Mouse (Mus musculus) stomach, embryonic 14.5 days (tissue): ENCODE results near the gene AY074887. TPM values are rescaled to one million over a fixed set of nuclear protein-coding genes. Genes with fewer than 3 reads are reported as not detected.
A peak's percentile ranks its signal among the peaks of the same experiment; 100 is the strongest.
"Not testable (repeated sequence)": the region's sequence is repeated elsewhere in the genome, so short reads cannot be mapped to it uniquely, and the experiment has no call there.

Source experiments
- ATAC-seq: fragments of 200-750 bp; cut with Nextera tagmentation; 2 replicates; pipeline ENCODE4 v1.8.0; 2017; ENCODE audit warnings: low read depth, moderate TSS enrichment; ENCODE audit not compliant: insufficient number of reproducible peaks, insufficient read depth, low FRiP score
- H3K27ac ChIP-seq: fragments of 300-500 bp; sonication (generic); 2 replicates; pipeline ENCODE4 v1.5.1; 2014; ENCODE audit warnings: mild to moderate bottlenecking, low read length, moderate library complexity, mixed read lengths
- H3K27me3 ChIP-seq: fragments of 300-500 bp; sonication (generic); 2 replicates; pipeline ENCODE4 v1.6.1; 2014; ENCODE audit warnings: low read length, control low read depth, mixed read lengths; ENCODE audit not compliant: control insufficient read depth, insufficient read depth
- H3K36me3 ChIP-seq: fragments of 300-500 bp; sonication (generic); 2 replicates; pipeline ENCODE4 v1.6.1; 2014; ENCODE audit warnings: mild to moderate bottlenecking, control low read depth, low read length, moderate library complexity, mixed read lengths; ENCODE audit not compliant: control insufficient read depth, insufficient read depth
- H3K4me1 ChIP-seq: fragments of 300-500 bp; sonication (generic); 2 replicates; pipeline ENCODE4 v1.6.1; 2014; ENCODE audit warnings: low read length, control low read depth, mixed read lengths; ENCODE audit not compliant: control insufficient read depth, insufficient read depth
- H3K4me2 ChIP-seq: fragments of 300-500 bp; sonication (generic); replicated peaks from 2 replicates; pipeline ENCODE4 v1.6.1; 2014; ENCODE audit warnings: low read depth, low read length, control low read depth
- H3K4me3 ChIP-seq: fragments of 300-500 bp; sonication (generic); 2 replicates; pipeline ENCODE4 v1.5.1; 2014; ENCODE audit warnings: low read depth, low read length, control low read depth
- H3K9ac ChIP-seq: fragments of 300-500 bp; sonication (generic); replicated peaks from 2 replicates; pipeline ENCODE4 v1.6.1; 2014; ENCODE audit warnings: low read depth, mild to moderate bottlenecking, control low read depth, low read length, moderate library complexity, mixed read lengths
- H3K9me3 ChIP-seq: fragments of 300-500 bp; sonication (generic); 2 replicates; pipeline ENCODE4 v1.6.1; 2016; ENCODE audit warnings: low read depth, low read length, control low read depth; ENCODE audit not compliant: control insufficient read depth
- WGBS: fragments of 180-500 bp; shearing (Covaris S2); extraction: QIAGEN DNeasy Blood & Tissue Kit; methylation state at CpG from one replicate; pipeline ENCODE4 v1.1.7; 2014; 5-methylcytosine and 5-hydroxymethylcytosine counted together
- polyA plus RNA-seq: library from polyadenylated mRNA; unstranded; fragments of >200 nt; fragmentation: Nextera tagmentation; extraction: Ambion mirVana; gene quantifications from 2 replicates; pipeline ENCODE4 v1.2.1, GENCODE M21; 2014

AY074887 gene
- polyA plus RNA-seq, 1 experiment from 2014 or later: 0.68 TPM

GRCm38 (mm10) chr9:54963669-54964068 lies 12.9 kb upstream of the AY074887 start:
- no peaks in the 10 kb centered on the region for H3K27me3 ChIP-seq
- no peaks in the 10 kb centered on the region for H3K9me3 ChIP-seq
- no peak overlapping the region for H3K9ac ChIP-seq
- H3K4me1 ChIP-seq: no peaks in the 10 kb centered on the region
- ATAC-seq: no peak
- no peak overlapping the region for H3K4me3 ChIP-seq
- peaks cover 8% of the 10 kb centered on the region for H3K36me3 ChIP-seq
- no peak overlapping the region for H3K4me2 ChIP-seq
- H3K27ac ChIP-seq: no peak overlapping the region

DNA sequence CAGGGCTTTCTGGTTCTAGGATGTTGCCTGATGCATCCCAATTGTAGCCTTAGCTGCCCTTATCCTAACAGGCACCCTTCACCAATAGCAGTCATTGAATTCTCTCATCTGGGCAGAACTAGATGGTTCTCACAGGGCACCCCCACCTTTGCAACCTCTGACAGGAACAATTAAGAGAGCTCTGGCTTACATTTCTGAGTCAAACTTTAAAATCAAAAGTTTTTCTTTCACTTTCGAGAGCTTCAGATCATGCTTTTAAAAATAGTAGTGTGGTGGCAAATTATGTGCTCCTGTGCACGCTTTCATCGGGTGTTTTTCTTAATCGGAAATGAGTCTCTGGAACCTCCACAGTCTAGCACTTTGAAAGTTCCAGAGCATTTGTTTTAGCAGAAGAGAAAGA lies 10.3 kb upstream of the AY074887 start:
- Histone ChIP-seq H3K27me3 (no peaks in the 10 kb centered on the region), H3K27ac (no peak overlapping the region), H3K9ac (no peak overlapping the region), H3K4me1 (no peaks in the 10 kb centered on the region), H3K36me3 (peaks cover 27% of the 10 kb centered on the region), H3K9me3 (no peaks in the 10 kb centered on the region), H3K4me2 (no peak overlapping the region), H3K4me3 (no peak overlapping the region)
- 92% methylated on average over 4 of the region's 4 CpGs for WGBS
- no peak for ATAC-seq

GRCm38 (mm10) chr9:54950162-54950561 lies 636 bp downstream of the AY074887 start:
- ATAC-seq, H3K27me3 ChIP-seq, H3K9me3 ChIP-seq: not testable (repeated sequence)
- Histone ChIP-seq H3K4me2 (peak overlapping the region; percentile 78), H3K36me3 (peaks cover 17% of the 10 kb centered on the region), H3K9ac (0 out of 2 replicates have a peak overlapping the region, but pooled peaks have one; percentile 78), H3K4me3 (peak overlapping the region; percentile 81), H3K4me1 (peaks cover 12% of the 10 kb centered on the region; the same call in 1 of the 2 replicates), H3K27ac (peak overlapping the region; percentile 91)
- WGBS: 49% methylated on average over 8 of the region's 8 CpGs

DNA sequence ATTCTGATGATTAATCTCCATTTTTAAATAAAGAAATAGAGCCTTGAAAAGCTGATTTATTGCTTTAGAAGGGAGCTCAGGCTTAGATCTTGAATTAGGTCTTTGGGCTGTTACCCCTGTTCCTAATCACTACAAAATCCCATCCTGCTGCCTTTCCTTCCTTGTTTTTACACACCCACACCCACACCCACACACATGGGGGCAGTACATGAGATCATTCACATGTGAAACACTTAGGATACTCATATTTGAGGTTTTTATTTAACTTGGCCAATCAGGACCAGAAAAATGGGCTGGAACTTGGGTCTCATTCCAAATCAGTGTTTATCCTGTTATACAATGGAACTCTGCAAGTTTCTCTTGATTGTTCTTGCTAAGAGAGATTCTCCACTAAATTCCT lies 1.3 kb downstream of the AY074887 start:
- no peaks in the 10 kb centered on the region for H3K9me3 ChIP-seq
- no peak overlapping the region for H3K4me2 ChIP-seq
- peaks cover 14% of the 10 kb centered on the region for H3K36me3 ChIP-seq
- H3K4me3 ChIP-seq: no peak overlapping the region
- no peak overlapping the region for H3K9ac ChIP-seq
- ATAC-seq: no peak
- H3K27me3 ChIP-seq: no peaks in the 10 kb centered on the region
- peaks cover 12% of the 10 kb centered on the region; the same call in 1 of the 2 replicates for H3K4me1 ChIP-seq
- H3K27ac ChIP-seq: no peak overlapping the region

DNA sequence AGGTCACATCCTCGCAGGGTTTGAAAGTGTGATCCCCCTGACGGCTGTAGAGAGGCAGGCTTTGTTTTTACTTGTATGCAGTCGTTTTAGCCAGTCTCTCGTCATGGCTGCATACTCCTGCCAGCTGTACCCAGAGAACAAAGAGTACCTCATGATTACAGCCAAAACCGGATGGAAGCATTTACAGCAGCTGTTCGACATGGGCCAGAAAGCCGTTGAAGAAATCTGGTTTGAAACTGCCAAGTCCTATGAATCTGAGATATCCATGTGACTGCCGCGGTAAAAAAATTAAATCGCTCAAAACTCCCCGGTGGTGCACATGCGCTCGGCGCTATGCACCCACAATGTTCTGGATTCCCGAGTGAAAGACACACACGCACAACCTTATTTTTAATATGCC lies 4.5 kb downstream of the AY074887 start:
- Histone ChIP-seq H3K36me3 (no peaks in the 10 kb centered on the region), H3K9ac (no peak overlapping the region), H3K27me3 (no peaks in the 10 kb centered on the region), H3K27ac (no peak overlapping the region), H3K4me3 (no peak overlapping the region), H3K9me3 (no peaks in the 10 kb centered on the region), H3K4me1 (peaks cover under 1% of the 10 kb centered on the region; the same call in 1 of the 2 replicates), H3K4me2 (no peak overlapping the region)
- 66% methylated on average over 16 of the region's 16 CpGs for WGBS
- ATAC-seq: no peak

- H3K4me1 ChIP-seq: no peaks in the 10 kb centered on the region
- no peaks in the 10 kb centered on the region for H3K27me3 ChIP-seq
- H3K9ac ChIP-seq: no peak overlapping the region
- no peak for ATAC-seq
- H3K36me3 ChIP-seq: no peaks in the 10 kb centered on the region
- no peaks in the 10 kb centered on the region for H3K9me3 ChIP-seq
- H3K4me3 ChIP-seq: no peak overlapping the region
- H3K4me2 ChIP-seq: no peak overlapping the region
- H3K27ac ChIP-seq: no peak overlapping the region
- 71% methylated on average over 2 of the region's 2 CpGs for WGBS
Observed at GRCm38 (mm10) chr9:54944467-54944866, 6.3 kb downstream of the AY074887 start.

DNA sequence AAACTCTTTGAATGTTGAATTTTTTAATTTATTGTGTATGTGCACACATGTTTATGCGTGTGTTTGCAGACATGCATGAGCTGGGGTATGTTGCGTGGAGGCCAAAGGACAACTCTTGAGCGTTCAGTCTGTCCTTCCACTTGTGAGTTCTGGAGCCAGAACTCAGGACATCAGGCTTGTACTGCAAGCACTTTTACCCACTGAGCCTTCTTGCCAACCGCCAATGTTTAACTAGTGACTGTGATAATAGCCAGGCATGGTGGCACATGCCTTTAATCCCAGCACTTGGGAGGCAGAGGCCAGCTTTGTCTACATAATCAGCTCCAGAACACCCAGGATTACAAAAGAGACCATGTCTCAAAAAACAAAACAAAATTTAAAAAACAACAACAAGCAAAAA lies 8.7 kb downstream of the AY074887 start:
- Histone ChIP-seq H3K4me3 (no peak overlapping the region), H3K9ac (no peak overlapping the region), H3K4me1 (no peaks in the 10 kb centered on the region), H3K27me3 (no peaks in the 10 kb centered on the region), H3K36me3 (no peaks in the 10 kb centered on the region), H3K27ac (no peak overlapping the region), H3K4me2 (no peak overlapping the region), H3K9me3 (no peaks in the 10 kb centered on the region)
- 85% methylated on average over 4 of the region's 4 CpGs for WGBS
- no peak for ATAC-seq

- no peaks in the 10 kb centered on the region for H3K36me3 ChIP-seq
- H3K9me3 ChIP-seq: no peaks in the 10 kb centered on the region
- no peak for ATAC-seq
- H3K27me3 ChIP-seq: no peaks in the 10 kb centered on the region
- no peak overlapping the region for H3K27ac ChIP-seq
- H3K9ac ChIP-seq: no peak overlapping the region
- no peak overlapping the region for H3K4me3 ChIP-seq
- 72% methylated on average over 2 of the region's 2 CpGs for WGBS
- no peak overlapping the region for H3K4me2 ChIP-seq
- no peaks in the 10 kb centered on the region for H3K4me1 ChIP-seq
Observed at GRCm38 (mm10) chr9:54932379-54932778, 18.4 kb downstream of the AY074887 start.

- no peak overlapping the region for H3K27ac ChIP-seq
- 10% methylated on average over 1 of the region's 1 CpGs for WGBS
- no peak overlapping the region for H3K9ac ChIP-seq
- no peaks in the 10 kb centered on the region for H3K4me1 ChIP-seq
- H3K9me3 ChIP-seq: no peaks in the 10 kb centered on the region
- no peak for ATAC-seq
- no peaks in the 10 kb centered on the region for H3K36me3 ChIP-seq
- H3K27me3 ChIP-seq: no peaks in the 10 kb centered on the region
- no peak overlapping the region for H3K4me3 ChIP-seq
- H3K4me2 ChIP-seq: no peak overlapping the region
Observed at GRCm38 (mm10) chr9:54931765-54932164, 19.0 kb downstream of the AY074887 start.
